Mouse (Mus musculus): ENCODE measurements around the gene Mob1a. TPM values are rescaled to one million over a fixed set of nuclear protein-coding genes. Genes with fewer than 3 reads are reported as not detected.

The Mob1a gene
- polyA plus RNA-seq (2015; fragmentation: Nextera tagmentation; extraction: Ambion mirVana): 35.7 and 39.3 TPM in 2 replicates

GRCm38 (mm10) chr6:83325525-83326393, at the start of gene Mob1a, which contains the start of gene Mthfd2:
Gene Mob1a, plus strand, starts transcription at chr6:83326016.
Gene Mthfd2, minus strand, starts transcription at chr6:83325908.
- peak; percentile 99 for ATAC-seq
- peak within 1 kb of the TSS; percentile 86 for H3K27ac ChIP-seq
- peak within 1 kb of the TSS; percentile 95 for H3K9ac ChIP-seq
- WGBS: 1% methylated on average over 64 of the region's 65 CpGs
- peaks cover 16% of the 10 kb centered on the region for H3K36me3 ChIP-seq (ENCODE audit: poor library complexity, severe bottlenecking)
- H3K27me3 ChIP-seq: no peaks in the 10 kb centered on the region
- H3K4me2 ChIP-seq: peak within 1 kb of the TSS; percentile 84
- no peaks in the 10 kb centered on the region for H3K9me3 ChIP-seq (replicated peaks)
- peaks cover 17% of the 10 kb centered on the region for H3K4me1 ChIP-seq
- H3K4me3 ChIP-seq: peak within 1 kb of the TSS; percentile 71

- no peak for ATAC-seq
- Histone ChIP-seq H3K27ac (no peak overlapping the region), H3K4me3 (no peak overlapping the region), H3K36me3 (ENCODE audit: poor library complexity, severe bottlenecking) (no peaks in the 10 kb centered on the region), H3K9ac (no peak overlapping the region), H3K27me3 (0 out of 2 replicates have a peak, but pooled peaks cover 3% of the 10 kb centered on the region), H3K9me3 (replicated peaks) (0 out of 2 replicates have a peak, but pooled peaks cover 2% of the 10 kb centered on the region), H3K4me1 (no peaks in the 10 kb centered on the region), H3K4me2 (no peak overlapping the region)
- WGBS: 75% methylated on average over 13 of the region's 13 CpGs
These were observed 48.7 kb upstream of the Mob1a start for GRCm38 (mm10) chr6:83277151-83277550.

GRCm38 (mm10) chr6:83278881-83279280, 46.9 kb upstream of the Mob1a start:
- H3K27me3 ChIP-seq: 0 out of 2 replicates have a peak, but pooled peaks cover 3% of the 10 kb centered on the region
- WGBS: 25% methylated on average over 2 of the region's 2 CpGs

GRCm38 (mm10) chr6:83280256-83280955, 45.4 kb upstream of the Mob1a start:
- no peak overlapping the region for H3K27ac ChIP-seq
- H3K9me3 ChIP-seq (replicated peaks): 0 out of 2 replicates have a peak, but pooled peaks cover 2% of the 10 kb centered on the region
- 73% methylated on average over 8 of the region's 8 CpGs for WGBS
- 0 out of 2 replicates have a peak, but pooled peaks cover 1% of the 10 kb centered on the region for H3K27me3 ChIP-seq
- no peak overlapping the region for H3K4me2 ChIP-seq
- no peak for ATAC-seq
- H3K9ac ChIP-seq: no peak overlapping the region
- H3K4me1 ChIP-seq: no peaks in the 10 kb centered on the region
- H3K4me3 ChIP-seq: no peak overlapping the region
- H3K36me3 ChIP-seq (ENCODE audit: poor library complexity, severe bottlenecking): no peaks in the 10 kb centered on the region

More at GRCm38 (mm10) chr6:83278881-83279280, 46.9 kb upstream of the Mob1a start:
- Histone ChIP-seq H3K9ac (no peak overlapping the region), H3K36me3 (ENCODE audit: poor library complexity, severe bottlenecking) (no peaks in the 10 kb centered on the region), H3K4me1 (no peaks in the 10 kb centered on the region), H3K4me3 (no peak overlapping the region), H3K27ac (no peak overlapping the region), H3K9me3 (replicated peaks) (0 out of 2 replicates have a peak, but pooled peaks cover 2% of the 10 kb centered on the region), H3K4me2 (no peak overlapping the region)
- ATAC-seq: no peak

GRCm38 (mm10) chr6:83300447-83301229, 25.2 kb upstream of the Mob1a start:
- 86% methylated on average over 7 of the region's 7 CpGs for WGBS

GRCm38 (mm10) chr6:83301294-83301693, 24.5 kb upstream of the Mob1a start:
- no peaks in the 10 kb centered on the region for H3K27me3 ChIP-seq
- H3K9ac ChIP-seq: no peak overlapping the region
- 85% methylated on average over 2 of the region's 2 CpGs for WGBS
- H3K4me3 ChIP-seq: no peak overlapping the region
- no peaks in the 10 kb centered on the region for H3K4me1 ChIP-seq
- no peak overlapping the region for H3K27ac ChIP-seq
- no peaks in the 10 kb centered on the region for H3K9me3 ChIP-seq (replicated peaks)
- no peak for ATAC-seq
- H3K36me3 ChIP-seq (ENCODE audit: poor library complexity, severe bottlenecking): peaks cover 18% of the 10 kb centered on the region
- no peak overlapping the region for H3K4me2 ChIP-seq

More at GRCm38 (mm10) chr6:83300447-83301229, 25.2 kb upstream of the Mob1a start:
- Histone ChIP-seq H3K9me3 (replicated peaks) (no peaks in the 10 kb centered on the region), H3K27ac (no peak overlapping the region), H3K4me3 (no peak overlapping the region), H3K4me1 (no peaks in the 10 kb centered on the region), H3K27me3 (no peaks in the 10 kb centered on the region), H3K4me2 (no peak overlapping the region), H3K9ac (no peak overlapping the region), H3K36me3 (ENCODE audit: poor library complexity, severe bottlenecking) (peaks cover 11% of the 10 kb centered on the region)
- ATAC-seq: no peak

GRCm38 (mm10) chr6:83302264-83302663, 23.6 kb upstream of the Mob1a start:
- H3K4me3 ChIP-seq: no peak overlapping the region
- no peaks in the 10 kb centered on the region for H3K4me1 ChIP-seq
- no peaks in the 10 kb centered on the region for H3K9me3 ChIP-seq (replicated peaks)
- no peaks in the 10 kb centered on the region for H3K27me3 ChIP-seq
- WGBS: 79% methylated on average over 5 of the region's 5 CpGs
- H3K9ac ChIP-seq: no peak overlapping the region
- H3K36me3 ChIP-seq (ENCODE audit: poor library complexity, severe bottlenecking): peaks cover 27% of the 10 kb centered on the region
- H3K4me2 ChIP-seq: no peak overlapping the region
- no peak overlapping the region for H3K27ac ChIP-seq
- no peak for ATAC-seq

GRCm38 (mm10) chr6:83309017-83309416, 16.8 kb upstream of the Mob1a start:
- Histone ChIP-seq H3K4me3 (no peak overlapping the region), H3K27ac (no peak overlapping the region), H3K4me2 (no peak overlapping the region), H3K27me3 (no peaks in the 10 kb centered on the region), H3K4me1 (no peaks in the 10 kb centered on the region), H3K9ac (no peak overlapping the region), H3K36me3 (ENCODE audit: poor library complexity, severe bottlenecking) (peaks cover 81% of the 10 kb centered on the region), H3K9me3 (replicated peaks) (no peaks in the 10 kb centered on the region)
- WGBS: 93% methylated on average over 7 of the region's 7 CpGs
- no peak for ATAC-seq

GRCm38 (mm10) chr6:83311206-83311605, 14.6 kb upstream of the Mob1a start:
- no peak overlapping the region for H3K4me3 ChIP-seq
- peaks cover 64% of the 10 kb centered on the region for H3K36me3 ChIP-seq (ENCODE audit: poor library complexity, severe bottlenecking)
- peaks cover 12% of the 10 kb centered on the region for H3K4me1 ChIP-seq
- no peaks in the 10 kb centered on the region for H3K9me3 ChIP-seq (replicated peaks)
- H3K27ac ChIP-seq: no peak overlapping the region
- ATAC-seq: no peak
- no peaks in the 10 kb centered on the region for H3K27me3 ChIP-seq
- WGBS: 95% methylated on average over 11 of the region's 11 CpGs
- H3K9ac ChIP-seq: no peak overlapping the region
- H3K4me2 ChIP-seq: no peak overlapping the region

GRCm38 (mm10) chr6:83312021-83312420, 13.8 kb upstream of the Mob1a start:
- H3K27me3 ChIP-seq: no peaks in the 10 kb centered on the region
- no peak overlapping the region for H3K9ac ChIP-seq
- WGBS: 95% methylated on average over 7 of the region's 7 CpGs
- H3K4me1 ChIP-seq: peaks cover 19% of the 10 kb centered on the region
- peaks cover 56% of the 10 kb centered on the region for H3K36me3 ChIP-seq (ENCODE audit: poor library complexity, severe bottlenecking)
- H3K9me3 ChIP-seq (replicated peaks): no peaks in the 10 kb centered on the region
- H3K27ac ChIP-seq: no peak overlapping the region
- H3K4me2 ChIP-seq: no peak overlapping the region
- no peak overlapping the region for H3K4me3 ChIP-seq
- no peak for ATAC-seq

GRCm38 (mm10) chr6:83312514-83312913, 13.3 kb upstream of the Mob1a start:
- Histone ChIP-seq H3K36me3 (ENCODE audit: poor library complexity, severe bottlenecking) (peaks cover 52% of the 10 kb centered on the region), H3K4me3 (no peak overlapping the region), H3K9me3 (replicated peaks) (no peaks in the 10 kb centered on the region), H3K27ac (no peak overlapping the region), H3K27me3 (no peaks in the 10 kb centered on the region), H3K4me1 (peaks cover 19% of the 10 kb centered on the region), H3K4me2 (no peak overlapping the region), H3K9ac (no peak overlapping the region)
- 88% methylated on average over 8 of the region's 8 CpGs for WGBS
- ATAC-seq: no peak

Data from forebrain, embryonic 13.5 days (tissue).